Mouse (Mus musculus) forebrain, embryonic 10.5 days (tissue): Measurements from ENCODE around the gene 1700029F12Rik. TPM values are rescaled to one million over a fixed set of nuclear protein-coding genes. Genes with fewer than 3 reads are reported as not detected.

Experiments used
- DNase-seq: peaks from one replicate; pipeline ENCODE4 v3.0.0-alpha.2; 2017; ENCODE audit warnings: low spot score; ENCODE audit errors: extremely low spot score
- H3K27ac ChIP-seq: fragments of 300-500 bp; sonication (generic); 2 replicates; pipeline ENCODE4 v1.5.1; 2016; ENCODE audit warnings: mild to moderate bottlenecking
- H3K27me3 ChIP-seq: fragments of 300-500 bp; sonication (generic); 2 replicates; pipeline ENCODE4 v1.6.1; 2016; ENCODE audit warnings: mild to moderate bottlenecking; ENCODE audit not compliant: poor library complexity, severe bottlenecking
- H3K36me3 ChIP-seq: fragments of 300-500 bp; sonication (generic); replicated peaks from 2 replicates; pipeline ENCODE4 v1.6.1; 2016; ENCODE audit warnings: mild to moderate bottlenecking, moderate library complexity
- H3K4me1 ChIP-seq: fragments of 300-500 bp; sonication (generic); 2 replicates; pipeline ENCODE4 v1.6.1; 2016
- H3K4me3 ChIP-seq: fragments of 300-500 bp; sonication (generic); 2 replicates; pipeline ENCODE4 v1.5.1; 2016; ENCODE audit warnings: mild to moderate bottlenecking, moderate library complexity
- H3K9me3 ChIP-seq: fragments of 300-500 bp; sonication (generic); 2 replicates; pipeline ENCODE4 v1.6.1; 2016; ENCODE audit warnings: mild to moderate bottlenecking, moderate library complexity
- WGBS: fragments of 180-500 bp; shearing (Covaris S2); methylation state at CpG from one replicate; pipeline ENCODE4 v1.1.7; 2016; 5-methylcytosine and 5-hydroxymethylcytosine counted together
- polyA plus RNA-seq: library from polyadenylated mRNA; unstranded; fragments of >200 nt; fragmentation: Nextera tagmentation; extraction: Ambion mirVana; gene quantifications from 2 replicates; pipeline ENCODE4 v1.2.1, GENCODE M21; 2016

The 1700029F12Rik gene
- not detected in 2 replicates for polyA plus RNA-seq

DNA sequence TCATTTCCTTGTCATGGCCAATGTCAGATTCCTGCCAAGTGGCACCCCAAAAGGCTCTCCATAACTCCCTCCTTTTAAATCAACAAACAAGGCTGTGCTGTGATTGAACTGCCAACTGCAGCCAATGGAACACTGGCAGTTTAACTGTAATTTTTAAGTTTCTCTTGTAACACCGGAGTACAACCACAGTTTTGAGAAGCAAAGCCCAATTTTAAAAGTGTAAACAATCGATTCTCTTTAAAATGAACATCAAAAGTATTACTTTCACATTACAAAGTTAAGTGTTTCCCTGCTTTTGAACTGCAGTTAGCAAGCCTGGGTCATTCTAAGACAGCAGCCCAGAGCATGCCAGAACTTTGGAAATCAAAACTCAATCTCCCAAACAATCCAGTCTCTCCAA lies at the start of gene 1700029F12Rik:
Gene 1700029F12Rik (minus strand): TSS at position 101 of the 400 bp plus-strand sequence.
- H3K4me3 ChIP-seq, result no peak within 1 kb of the TSS
- H3K9me3 ChIP-seq, result no peaks in the 10 kb centered on the region
- WGBS, result 90% methylated on average over 2 of the region's 2 CpGs
- H3K36me3 ChIP-seq, result no peaks in the 10 kb centered on the region
- H3K27ac ChIP-seq, result no peak within 1 kb of the TSS
- H3K4me1 ChIP-seq, result no peaks in the 10 kb centered on the region
- no peak for DNase-seq
- H3K27me3 ChIP-seq, result no peaks in the 10 kb centered on the region

DNA sequence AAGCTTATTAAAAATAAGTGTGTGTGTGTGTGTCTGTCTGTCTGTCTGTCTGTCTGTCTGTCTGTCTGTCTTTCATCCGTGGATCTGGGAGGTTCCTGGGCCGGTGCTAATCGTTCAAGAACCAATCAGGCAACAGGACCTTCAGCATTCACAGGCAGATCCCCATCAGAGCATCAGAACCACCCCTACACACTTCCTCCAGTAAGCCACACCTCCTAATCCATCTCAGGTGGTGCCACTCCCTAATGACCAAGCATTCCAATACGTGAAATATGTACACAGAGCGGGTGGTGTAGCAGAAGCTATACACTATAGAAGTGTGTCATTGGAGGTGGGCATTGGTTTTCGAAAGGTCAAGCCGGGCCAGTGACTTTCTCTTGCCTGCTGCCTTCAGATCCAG lies 48.3 kb upstream of the 1700029F12Rik start:
- peaks cover 7% of the 10 kb centered on the region; the same call in 1 of the 2 replicates for H3K4me1 ChIP-seq
- no peak overlapping the region for H3K27ac ChIP-seq
- no peaks in the 10 kb centered on the region for H3K27me3 ChIP-seq
- H3K4me3 ChIP-seq, result no peak overlapping the region
- H3K9me3 ChIP-seq, result no peaks in the 10 kb centered on the region
- 0 out of 2 replicates have a peak, but pooled peaks cover 4% of the 10 kb centered on the region for H3K36me3 ChIP-seq
- DNase-seq, result no peak
- WGBS, result 91% methylated on average over 7 of the region's 7 CpGs

DNA sequence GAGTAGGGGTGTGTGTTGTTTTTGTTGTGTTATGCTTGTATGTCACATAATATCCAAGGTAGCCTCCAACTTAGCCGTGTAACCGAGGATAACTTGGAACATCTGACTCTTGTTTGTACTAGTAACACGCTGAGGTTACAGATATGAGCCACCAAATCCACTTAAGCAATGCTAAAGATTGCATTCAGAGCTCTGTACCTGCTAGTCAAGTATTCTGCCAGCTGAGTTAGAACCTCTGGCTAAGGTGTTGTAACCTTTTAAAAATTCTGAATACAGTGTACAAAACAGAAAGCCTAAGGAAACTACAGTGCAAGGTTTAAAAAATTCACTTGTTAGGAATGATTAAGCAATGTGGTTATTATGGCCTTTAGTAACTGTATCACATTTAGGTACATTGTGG lies 46.5 kb upstream of the 1700029F12Rik start:
- Histone ChIP-seq H3K27ac (no peak overlapping the region), H3K9me3 (no peaks in the 10 kb centered on the region), H3K36me3 (peaks cover 6% of the 10 kb centered on the region; the same call in 1 of the 2 replicates), H3K27me3 (no peaks in the 10 kb centered on the region), H3K4me3 (no peak overlapping the region), H3K4me1 (peaks cover 7% of the 10 kb centered on the region; the same call in 1 of the 2 replicates)
- WGBS, result 86% methylated on average over 3 of the region's 3 CpGs
- no peak for DNase-seq

DNA sequence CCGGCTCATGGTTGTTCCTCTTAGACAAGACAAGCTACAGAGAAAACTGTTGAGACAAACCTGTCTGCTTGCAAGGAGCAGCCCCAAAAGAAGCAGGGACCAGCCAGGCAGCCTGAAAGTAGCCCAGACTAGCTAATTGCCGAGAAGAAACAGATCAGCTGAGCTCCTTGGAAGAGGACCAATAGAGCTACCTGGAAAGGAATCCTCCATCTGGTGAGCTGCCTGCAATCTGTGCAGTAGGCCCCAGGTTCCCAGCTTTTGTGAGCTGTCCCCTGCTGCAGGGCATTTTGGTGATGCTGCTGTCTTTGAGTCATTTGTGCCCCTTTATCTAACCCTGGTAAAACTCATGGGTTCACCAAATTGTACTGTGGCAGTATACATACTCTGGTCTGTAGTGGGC lies 46.0 kb upstream of the 1700029F12Rik start:
- Histone ChIP-seq H3K9me3 (no peaks in the 10 kb centered on the region), H3K27ac (no peak overlapping the region), H3K27me3 (no peaks in the 10 kb centered on the region), H3K4me3 (no peak overlapping the region), H3K4me1 (peaks cover 7% of the 10 kb centered on the region; the same call in 1 of the 2 replicates), H3K36me3 (peaks cover 9% of the 10 kb centered on the region; the same call in 1 of the 2 replicates)
- WGBS, result 89% methylated on average over 2 of the region's 2 CpGs
- no peak for DNase-seq

DNA sequence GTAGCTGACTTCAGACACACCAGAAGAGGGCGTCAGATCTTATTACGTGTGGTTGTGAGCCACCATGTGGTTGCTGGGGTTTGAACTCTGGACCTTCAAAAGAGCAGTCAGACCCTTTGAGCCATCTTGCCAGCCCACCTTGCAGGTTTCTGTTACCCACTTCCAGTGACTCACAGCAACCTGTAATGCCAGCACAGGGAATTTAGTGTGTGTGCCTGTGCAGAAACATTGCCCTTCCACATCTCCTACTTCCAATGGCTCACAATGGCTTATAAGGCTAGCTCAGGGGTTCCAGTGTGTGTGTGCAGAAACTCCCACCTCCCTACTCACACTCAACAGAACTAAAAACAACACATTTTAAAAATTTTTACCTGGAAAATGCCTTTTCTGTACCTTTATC lies 43.4 kb upstream of the 1700029F12Rik start:
- Histone ChIP-seq H3K9me3 (no peaks in the 10 kb centered on the region), H3K27ac (no peak overlapping the region), H3K4me1 (peaks cover 10% of the 10 kb centered on the region), H3K36me3 (peaks cover 9% of the 10 kb centered on the region; the same call in 1 of the 2 replicates), H3K27me3 (0 out of 2 replicates have a peak, but pooled peaks cover 6% of the 10 kb centered on the region), H3K4me3 (no peak overlapping the region)
- WGBS, result 98% methylated on average over 2 of the region's 2 CpGs
- no peak for DNase-seq

DNA sequence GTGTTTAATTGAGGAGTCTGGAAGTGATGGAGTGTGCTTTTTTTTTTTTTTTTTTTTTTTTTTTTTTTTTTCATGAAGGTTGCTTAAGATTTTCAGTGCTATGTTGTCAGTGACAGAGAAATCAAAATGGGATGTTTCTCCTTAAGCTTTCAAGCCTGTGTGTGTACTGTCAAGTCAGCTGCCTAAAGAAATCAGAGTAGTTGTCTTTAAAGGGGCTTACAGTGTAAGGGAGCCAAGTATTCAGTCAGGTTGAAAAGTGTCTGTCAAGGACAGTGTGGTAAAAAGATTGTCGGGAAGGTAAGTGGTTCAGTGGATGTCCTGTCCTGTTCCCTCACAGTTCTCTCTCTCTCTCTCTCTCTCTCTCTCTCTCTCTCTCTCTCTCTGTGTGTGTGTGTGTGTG lies 39.3 kb upstream of the 1700029F12Rik start:
- DNase-seq, result no peak
- 68% methylated on average over 1 of the region's 1 CpGs for WGBS

DNA sequence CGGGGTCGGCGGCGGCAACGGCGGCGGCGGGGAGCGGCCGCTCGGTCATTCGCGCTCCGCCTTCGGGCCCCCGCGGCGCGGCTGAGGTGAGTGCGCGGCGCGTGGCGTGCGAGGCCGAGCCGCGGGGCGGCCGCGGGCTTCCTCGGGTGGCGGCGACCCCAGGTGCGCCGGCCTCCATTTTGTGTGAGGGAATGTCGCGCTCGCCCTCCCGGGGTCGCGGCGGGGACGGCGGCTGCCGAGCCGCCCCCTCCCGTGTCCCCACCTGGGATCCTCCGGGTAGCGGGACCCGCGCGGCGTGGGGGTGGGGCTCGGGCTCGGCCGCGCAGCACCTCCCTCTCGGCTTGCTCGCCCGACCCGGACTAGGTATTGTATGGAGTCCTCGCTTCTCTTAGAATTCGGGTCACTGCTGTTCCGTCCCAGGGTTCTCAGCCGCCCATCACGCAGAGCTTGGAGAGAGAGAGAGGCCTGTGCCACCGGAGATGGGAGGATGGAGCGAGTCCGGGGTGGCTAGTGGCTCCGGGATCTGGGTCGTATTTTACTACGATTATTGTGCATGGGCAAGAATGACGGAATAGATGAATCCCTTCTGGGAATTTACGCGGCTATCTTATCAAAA lies 37.6 kb upstream of the 1700029F12Rik start:
- Histone ChIP-seq H3K27me3 (peaks cover 43% of the 10 kb centered on the region), H3K4me3 (peak overlapping the region; percentile 85), H3K4me1 (peaks cover 38% of the 10 kb centered on the region), H3K27ac (peak overlapping the region; percentile 95), H3K9me3 (no peaks in the 10 kb centered on the region), H3K36me3 (peaks cover 4% of the 10 kb centered on the region; the same call in 1 of the 2 replicates)
- peak; percentile 62 for DNase-seq
- under 1% methylated on average over 76 of the region's 76 CpGs for WGBS

More for the DNA sequence above, 39.3 kb upstream of the 1700029F12Rik start:
- no peak overlapping the region for H3K27ac ChIP-seq
- peaks cover 26% of the 10 kb centered on the region for H3K27me3 ChIP-seq
- no peak overlapping the region for H3K4me3 ChIP-seq
- H3K36me3 ChIP-seq, result peaks cover 9% of the 10 kb centered on the region; the same call in 1 of the 2 replicates
- H3K9me3 ChIP-seq, result no peaks in the 10 kb centered on the region
- H3K4me1 ChIP-seq, result peaks cover 22% of the 10 kb centered on the region

DNA sequence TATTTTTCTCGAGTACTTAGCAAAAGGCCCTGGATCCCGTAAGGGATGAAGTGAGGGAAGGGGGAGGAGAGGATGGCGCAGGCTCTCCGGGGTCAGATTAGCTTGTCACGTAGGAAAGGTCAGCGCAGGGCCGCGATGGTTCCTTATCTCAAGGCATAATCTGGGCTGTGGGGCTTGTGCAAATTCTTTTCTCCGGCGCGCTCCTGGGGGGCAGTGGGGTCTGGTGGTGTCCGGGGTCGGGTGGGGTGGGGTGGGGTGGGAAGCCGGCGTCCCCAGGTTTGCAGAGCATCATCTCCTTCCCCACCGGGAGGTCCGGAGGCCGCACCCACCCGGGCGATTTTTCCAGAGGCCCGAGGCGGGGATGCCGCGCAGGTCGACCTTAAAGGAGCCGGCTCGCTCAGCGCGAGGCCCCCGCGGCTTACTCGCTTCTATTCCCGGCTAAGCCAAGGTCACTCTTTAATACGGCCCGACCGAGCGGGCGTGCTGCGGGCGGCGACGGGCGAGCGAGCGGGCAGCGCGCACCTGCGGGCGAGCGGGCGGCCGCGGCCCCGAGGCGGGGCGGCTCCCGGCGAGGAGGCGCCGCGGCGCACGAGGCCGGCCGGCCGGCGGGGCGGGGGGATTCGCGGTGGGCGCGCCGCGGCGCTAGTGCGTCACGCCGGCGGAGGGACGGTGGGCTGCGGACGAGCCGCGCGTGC lies 36.9 kb upstream of the 1700029F12Rik start:
- Histone ChIP-seq H3K9me3 (no peaks in the 10 kb centered on the region), H3K27me3 (peaks cover 50% of the 10 kb centered on the region), H3K4me3 (peak overlapping the region; percentile 85), H3K4me1 (peaks cover 42% of the 10 kb centered on the region), H3K36me3 (peaks cover 4% of the 10 kb centered on the region; the same call in 1 of the 2 replicates), H3K27ac (peak overlapping the region; percentile 95)
- 1% methylated on average over 85 of the region's 85 CpGs for WGBS
- peak; percentile 67 for DNase-seq

DNA sequence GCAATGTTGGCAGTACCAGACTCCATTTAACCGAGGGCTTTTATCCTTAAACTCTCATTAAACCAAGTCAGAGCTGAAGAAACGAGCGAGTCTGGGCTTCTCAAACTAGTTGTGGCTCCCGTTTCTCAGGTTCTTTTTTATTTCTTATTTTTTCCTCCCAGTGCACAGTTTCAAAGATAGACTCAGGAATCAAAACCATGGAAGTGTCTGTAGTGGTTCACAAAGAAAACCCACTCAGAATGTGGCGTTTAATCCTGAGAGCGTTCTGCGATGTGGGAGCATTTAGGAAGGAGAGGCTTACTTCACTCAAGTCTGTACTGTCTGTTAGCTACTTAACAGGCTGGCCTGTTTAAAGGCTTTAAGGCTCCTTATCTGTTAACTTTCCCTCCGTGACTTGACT lies 34.0 kb upstream of the 1700029F12Rik start:
- DNase-seq, result no peak
- Histone ChIP-seq H3K4me3 (peak overlapping the region; percentile 25; the same call in 1 of the 2 replicates), H3K36me3 (no peaks in the 10 kb centered on the region), H3K27me3 (peaks cover 57% of the 10 kb centered on the region), H3K9me3 (peaks cover 6% of the 10 kb centered on the region; the same call in 1 of the 2 replicates), H3K4me1 (peaks cover 50% of the 10 kb centered on the region), H3K27ac (peak overlapping the region; percentile 48; the same call in 1 of the 2 replicates)
- WGBS, result 29% methylated on average over 8 of the region's 8 CpGs

DNA sequence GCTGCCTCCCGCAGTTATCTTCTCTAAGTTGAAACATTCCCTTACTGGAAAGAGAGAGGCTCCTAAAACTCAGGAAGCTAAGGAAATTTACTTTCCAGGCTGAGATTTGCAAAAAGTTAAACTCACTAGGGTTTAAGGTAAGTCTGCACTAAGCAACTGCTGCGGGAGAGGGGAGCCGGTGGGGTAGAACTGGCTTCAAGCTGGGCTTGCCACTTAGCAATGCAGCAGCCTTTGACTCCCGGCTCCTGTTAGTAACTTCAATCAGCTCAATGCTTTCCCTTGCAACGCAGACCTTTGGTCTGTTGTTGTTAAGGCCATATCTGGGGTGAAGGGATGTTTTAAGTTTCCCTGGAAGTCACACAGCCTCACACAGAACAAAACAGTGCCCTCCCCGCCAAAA lies 33.5 kb upstream of the 1700029F12Rik start:
- H3K36me3 ChIP-seq, result no peaks in the 10 kb centered on the region
- WGBS, result 4% methylated on average over 6 of the region's 6 CpGs
- peak overlapping the region; percentile 25; the same call in 1 of the 2 replicates for H3K4me3 ChIP-seq
- H3K27me3 ChIP-seq, result peaks cover 53% of the 10 kb centered on the region
- peak overlapping the region; percentile 48 for H3K27ac ChIP-seq
- H3K4me1 ChIP-seq, result peaks cover 46% of the 10 kb centered on the region
- peak; percentile 31 for DNase-seq
- H3K9me3 ChIP-seq, result peaks cover 6% of the 10 kb centered on the region; the same call in 1 of the 2 replicates

DNA sequence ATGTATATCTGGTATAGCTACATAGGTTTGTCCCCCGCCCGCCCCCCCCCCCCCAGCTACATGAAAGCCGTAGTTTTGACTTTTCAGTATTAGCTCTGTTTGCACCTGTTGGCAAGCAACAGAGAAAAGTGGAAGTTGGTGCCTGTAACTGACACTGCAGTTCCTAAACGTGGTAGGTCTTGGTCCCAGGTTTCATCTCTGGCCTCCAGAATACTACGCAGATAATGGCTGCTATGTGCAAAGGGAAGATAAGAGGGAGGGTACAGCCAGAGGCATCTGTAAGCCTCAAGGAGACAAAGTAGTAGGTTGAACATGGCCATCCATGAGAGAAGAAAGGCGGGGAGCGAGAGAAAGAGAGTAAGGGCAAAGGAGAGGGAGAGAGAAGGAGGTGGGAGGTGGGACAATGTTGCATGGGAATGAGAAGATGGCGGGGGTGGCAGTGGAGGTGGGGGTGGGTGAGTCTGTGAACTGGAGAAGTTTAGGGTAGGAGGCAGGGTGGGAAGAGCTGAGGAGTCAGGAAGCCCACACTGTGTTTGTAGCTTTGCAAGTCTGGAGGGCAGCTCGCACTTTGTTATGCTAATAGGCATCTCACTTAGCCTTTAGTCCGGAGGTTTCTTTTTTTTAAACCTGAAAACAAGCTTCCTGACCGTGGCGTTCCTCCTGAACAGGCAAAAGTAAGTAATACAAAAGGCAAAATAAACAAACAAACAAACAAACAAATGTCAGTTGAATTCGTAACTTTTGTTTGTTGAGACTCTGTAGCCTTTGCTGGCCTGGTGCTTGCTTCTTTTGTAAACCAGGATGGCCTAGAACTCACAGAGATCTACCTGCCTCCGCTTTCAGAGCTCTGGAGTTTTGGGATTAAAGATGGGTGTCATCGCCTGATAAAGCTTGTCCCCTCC lies 32.7 kb upstream of the 1700029F12Rik start, which contains the start of gene Fam169a:
Gene Fam169a (plus strand): TSS at position 638 of the 902 bp plus-strand sequence.
- H3K4me3 ChIP-seq, result peak within 1 kb of the TSS; percentile 25
- DNase-seq, result no peak
- H3K27ac ChIP-seq, result peak within 1 kb of the TSS; percentile 48

More for the DNA sequence above, 32.7 kb upstream of the 1700029F12Rik start, which contains the start of gene Fam169a:
- Histone ChIP-seq H3K27me3 (peaks cover 49% of the 10 kb centered on the region), H3K4me1 (peaks cover 38% of the 10 kb centered on the region), H3K36me3 (no peaks in the 10 kb centered on the region), H3K9me3 (peaks cover 6% of the 10 kb centered on the region; the same call in 1 of the 2 replicates)
- 36% methylated on average over 15 of the region's 15 CpGs for WGBS
